Mouse (Mus musculus) neutrophil, adult 83 days (primary cell): ENCODE measurements around the gene Castor2. TPM values are rescaled to one million over a fixed set of nuclear protein-coding genes. Genes with fewer than 3 reads are reported as not detected.

Source experiments
- total RNA-seq, 2 experiments: library from RNA; stranded (reverse); gene quantifications; one replicate each; pipeline ENCODE4 v1.2.4; 2023

Castor2 gene
- total RNA-seq, result 1 to 10 TPM; 2.4 to 2.9 TPM

GRCm38 (mm10) chr5:134099496-134100211 is at the start of gene Castor2:
Castor2 (plus strand) TSS chr5:134099711.

GRCm38 (mm10) chr5:134176169-134176881 is 76.8 kb downstream of the Castor2 start, which contains the start of gene Rcc1l:
Rcc1l (minus strand) TSS chr5:134176774.

GRCm38 (mm10) chr5:134183880-134184808 is 84.6 kb downstream of the Castor2 start, which contains the start of gene Gtf2ird2:
Gtf2ird2 (plus strand) TSS chr5:134184019.

Other genes with a start within 250 kb of the Castor2 start
- 1 to 10 TPM; 4.6 to 6.2 TPM for gene Rcc1l, start 77.1 kb downstream of the Castor2 start, total RNA-seq
- 1 to 10 TPM; 3.0 to 3.9 TPM for gene Gtf2ird2, start 84.3 kb downstream of the Castor2 start, total RNA-seq
- gene Ncf1, start 129.9 kb downstream of the Castor2 start, total RNA-seq, result 1,000 to 10,000 TPM; 1,064 to 1,106 TPM
- gene Gtf2i, start 215.0 kb downstream of the Castor2 start, total RNA-seq, result 10 to 100 TPM; 35.2 to 42.6 TPM